Mouse (Mus musculus) E14TG2a.4 (cell line): ENCODE measurements around the gene Cdk17.

Experiments
- CTCF ChIP-seq: conservative IDR thresholded peaks from 2 replicates; pipeline ENCODE4 v1.5.1; 2014; ENCODE audit warnings: low read length
- NANOG ChIP-seq: IDR thresholded peaks from 2 replicates; pipeline ENCODE4 v1.6.1; 2014; ENCODE audit warnings: borderline replicate concordance, low read length, mixed read lengths
- POU5F1 ChIP-seq: IDR thresholded peaks from 2 replicates; pipeline ENCODE4 v1.6.1; 2014; ENCODE audit warnings: low read length, borderline replicate concordance

GRCm38 (mm10) chr10:93265833-93266232 lies 105.2 kb downstream of the Cdk17 start:
- no peak for TF ChIP-seq CTCF
- no peak for TF ChIP-seq NANOG
- no peak for TF ChIP-seq POU5F1
